Comparison of ENCODE assay signal across 20 mouse cellular contexts in genomic region chr3:153732749-153733148, GRCm38 (mm10). TPM values are rescaled to one million over a fixed set of nuclear protein-coding genes. Genes with fewer than 3 reads are reported as not detected.
A peak's percentile ranks its signal among the peaks of the same experiment; 100 is the strongest.
DNase-seq lines count a peak whose midpoint lies in the region; ATAC-seq and TF ChIP-seq lines count a peak whose summit lies in the region.
"Had no signal": no experiment of that assay in that cellular context is flagged by ENCODE, and none has a peak within 500 bp of the region (broad histone marks: within the 10 kb centered on the region; RNA-seq: fewer than 3 reads in every experiment).

No protein-coding gene starts in this region.

- 49% methylated on average over 6 of the region's 6 CpGs for WGBS in kidney, embryonic 15.5 days
- 26% methylated on average over 6 of the region's 6 CpGs for WGBS in lung, embryonic 14.5 days
- 35% methylated on average over 6 of the region's 6 CpGs for WGBS in intestine, embryonic 15.5 days

- no peak for DNase-seq in kidney, postnatal 14 days
- peak; percentile 79 for DNase-seq in lung, embryonic 14.5 days
- no peak for DNase-seq in lung, postnatal 14 days
- peak; percentile 64 for DNase-seq in Muller cell, postnatal 12 days (ENCODE audit: inconsistent ontology term)
- DNase-seq in thymus, postnatal 4 days, result no peak
- DNase-seq: adrenal gland, adult 8-10 months; cerebellum, adult 8-10 months; gastrocnemius, postnatal 25 days; heart, adult 2 months; heart, postnatal 10 days; thymus, postnatal 25 days had no signal

- no peaks in the 10 kb centered on the region for H3K9me3 ChIP-seq in kidney, embryonic 15.5 days (replicated peaks)
- H3K9me3 ChIP-seq in lung, embryonic 14.5 days (ENCODE audit: low read depth, low read length), result no peaks in the 10 kb centered on the region
- no peaks in the 10 kb centered on the region for H3K9me3 ChIP-seq in intestine, embryonic 15.5 days
- H3K9me3 ChIP-seq: embryonic facial prominence, embryonic 12.5 days; hindbrain, embryonic 13.5 days; limb, embryonic 10.5 days; midbrain, embryonic 12.5 days; neural tube, embryonic 15.5 days had no signal

- 0 out of 2 replicates have a peak overlapping the region, but pooled peaks have one; percentile 65 for H3K27ac ChIP-seq in kidney, embryonic 15.5 days
- peak overlapping the region; percentile 43; the same call in 1 of the 2 replicates for H3K27ac ChIP-seq in lung, embryonic 14.5 days (ENCODE audit: low read depth)
- H3K27ac ChIP-seq in intestine, embryonic 15.5 days, result peak overlapping the region; percentile 45; the same call in 1 of the 2 replicates
- H3K27ac ChIP-seq: embryonic facial prominence, embryonic 12.5 days; heart, adult 2 months; hindbrain, embryonic 13.5 days; midbrain, embryonic 12.5 days; neural tube, embryonic 15.5 days had no signal

- no peaks in the 10 kb centered on the region for H3K27me3 ChIP-seq in kidney, embryonic 15.5 days
- no peaks in the 10 kb centered on the region for H3K27me3 ChIP-seq in lung, embryonic 14.5 days (ENCODE audit: insufficient read depth, low read length)
- H3K27me3 ChIP-seq in intestine, embryonic 15.5 days (replicated peaks), result no peaks in the 10 kb centered on the region
- H3K27me3 ChIP-seq: embryonic facial prominence, embryonic 12.5 days; hindbrain, embryonic 13.5 days; midbrain, embryonic 12.5 days; neural tube, embryonic 15.5 days had no signal

- no peak for TF ChIP-seq CTCF in lung, embryonic 14.5 days (IDR thresholded peaks at IDR 0.05; ENCODE audit: low read depth)

- no peak overlapping the region for H3K9ac ChIP-seq in kidney, embryonic 15.5 days
- H3K9ac ChIP-seq in lung, embryonic 14.5 days, result no peak overlapping the region
- H3K9ac ChIP-seq in intestine, embryonic 15.5 days, result no peak overlapping the region
- H3K9ac ChIP-seq: embryonic facial prominence, embryonic 12.5 days; hindbrain, embryonic 13.5 days; midbrain, embryonic 12.5 days; neural tube, embryonic 15.5 days had no signal

- H3K36me3 ChIP-seq in kidney, embryonic 15.5 days, result no peaks in the 10 kb centered on the region
- no peaks in the 10 kb centered on the region for H3K36me3 ChIP-seq in lung, embryonic 14.5 days (ENCODE audit: insufficient read depth)
- no peaks in the 10 kb centered on the region for H3K36me3 ChIP-seq in intestine, embryonic 15.5 days
- H3K36me3 ChIP-seq: embryonic facial prominence, embryonic 12.5 days; hindbrain, embryonic 13.5 days; limb, embryonic 10.5 days; midbrain, embryonic 12.5 days; neural tube, embryonic 15.5 days had no signal

- no peak overlapping the region for H3K4me2 ChIP-seq in kidney, embryonic 15.5 days
- H3K4me2 ChIP-seq in lung, embryonic 14.5 days, result peak overlapping the region; percentile 27; the same call in 1 of the 2 replicates
- H3K4me2 ChIP-seq in intestine, embryonic 15.5 days (replicated peaks), result no peak overlapping the region
- H3K4me2 ChIP-seq: embryonic facial prominence, embryonic 12.5 days; hindbrain, embryonic 13.5 days; midbrain, embryonic 12.5 days; neural tube, embryonic 15.5 days had no signal

- no peak for ATAC-seq in kidney, embryonic 15.5 days (replicated peaks; ENCODE audit: low FRiP score)
- peak; percentile 67; the same call in 1 of the 2 replicates for ATAC-seq in lung, embryonic 14.5 days (ENCODE audit: insufficient read depth)
- ATAC-seq in intestine, embryonic 15.5 days, result 0 out of 2 replicates have a peak, but pooled peaks have one; percentile 24
- ATAC-seq: forebrain, embryonic 16.5 days; inflammation-experienced regulatory T-cells, adult 6 months had no signal

- no peak overlapping the region for H3K4me3 ChIP-seq in kidney, embryonic 15.5 days (replicated peaks)
- H3K4me3 ChIP-seq in lung, embryonic 14.5 days (ENCODE audit: low read depth, low read length), result no peak overlapping the region
- H3K4me3 ChIP-seq in intestine, embryonic 15.5 days (replicated peaks), result no peak overlapping the region
- H3K4me3 ChIP-seq: embryonic facial prominence, embryonic 12.5 days; heart, adult 2 months; hindbrain, embryonic 13.5 days; limb, embryonic 10.5 days; midbrain, embryonic 12.5 days; neural tube, embryonic 15.5 days had no signal

- H3K4me1 ChIP-seq in kidney, embryonic 15.5 days, result peaks cover 34% of the 10 kb centered on the region
- peaks cover 15% of the 10 kb centered on the region for H3K4me1 ChIP-seq in lung, embryonic 14.5 days (ENCODE audit: insufficient read depth)
- H3K4me1 ChIP-seq in intestine, embryonic 15.5 days (replicated peaks), result 0 out of 2 replicates have a peak, but pooled peaks cover 3% of the 10 kb centered on the region

RNA-seq across cellular contexts. Expression of gene St6galnac3, which starts 7.8 kb away (rescaled TPM):
- polyA plus RNA-seq in kidney, embryonic 15.5 days (2015; fragmentation: Nextera tagmentation; extraction: Ambion mirVana), result 65.2 and 65.5 TPM in 2 replicates
- 34.1 and 34.8 TPM in 2 replicates for polyA plus RNA-seq in lung, embryonic 14.5 days (2014; fragmentation: Nextera tagmentation; extraction: Ambion mirVana)
- polyA plus RNA-seq in intestine, embryonic 15.5 days (2015; fragmentation: Nextera tagmentation; extraction: Ambion mirVana), result 34.5 and 35.1 TPM in 2 replicates

Comparison
In these comparisons a context has a peak if more than half of its experiments do, and no peak if none do; other contexts are left out.
1. DNase-seq: peak in lung, embryonic 14.5 days (single experiment) and Muller cell, postnatal 12 days (single experiment); none in kidney, postnatal 14 days (single experiment), lung, postnatal 14 days (single experiment) and thymus, postnatal 4 days (single experiment).
2. Peak in every context shown above with its lines, with median percentiles within 50 percentile points of each other: H3K27ac ChIP-seq.